Mouse (Mus musculus): ENCODE data around the gene Gm9844. TPM values are rescaled to one million over a fixed set of nuclear protein-coding genes. Genes with fewer than 3 reads are reported as not detected.
"Not testable (repeated sequence)": the region's sequence is repeated elsewhere in the genome, so short reads cannot be mapped to it uniquely, and the experiment has no call there.

The Gm9844 gene
- polyA plus RNA-seq, 1 experiment: 1.9 TPM

GRCm38 (mm10) chr7:24889431-24890220 is 27.6 kb downstream of the Gm9844 start:
- WGBS: 76% methylated on average over 6 of the region's 6 CpGs
- Histone ChIP-seq H3K4me1 (ENCODE audit: control insufficient read depth, insufficient read depth, insufficient read length) (peaks cover 25% of the 10 kb centered on the region; the same call in 1 of the 2 replicates), H3K27ac (ENCODE audit: insufficient read depth, low read length) (peak overlapping the region; percentile 42), H3K36me3 (ENCODE audit: control insufficient read depth, insufficient read depth, low read length) (peaks cover 29% of the 10 kb centered on the region), H3K27me3 (ENCODE audit: control insufficient read depth, insufficient read depth, low read length) (no peaks in the 10 kb centered on the region), H3K4me3 (ENCODE audit: extremely low read depth, insufficient read depth, insufficient read length) (no peak overlapping the region)
- TF ChIP-seq POLR2A (IDR thresholded peaks at IDR 0.05; ENCODE audit: low read depth, low read length): no peak
- TF ChIP-seq CTCF (IDR thresholded peaks at IDR 0.05; ENCODE audit: extremely low read depth, insufficient read depth, insufficient read length, insufficient replicate concordance): no peak
- DNase-seq (ENCODE audit: low read depth in 1 of 2, low spot score in 2 of 2): no peak

GRCm38 (mm10) chr7:24890281-24891216 is 28.5 kb downstream of the Gm9844 start:
- H3K4me1 ChIP-seq (ENCODE audit: control insufficient read depth, insufficient read depth, insufficient read length): peaks cover 22% of the 10 kb centered on the region; the same call in 1 of the 2 replicates
- H3K27me3 ChIP-seq (ENCODE audit: control insufficient read depth, insufficient read depth, low read length): no peaks in the 10 kb centered on the region
- DNase-seq (ENCODE audit: low read depth in 1 of 2, low spot score in 2 of 2): peak in 1 of 2 experiments; percentile 75
- no peak overlapping the region for H3K4me3 ChIP-seq (ENCODE audit: extremely low read depth, insufficient read depth, insufficient read length)
- peaks cover 29% of the 10 kb centered on the region for H3K36me3 ChIP-seq (ENCODE audit: control insufficient read depth, insufficient read depth, low read length)
- 25% methylated on average over 10 of the region's 10 CpGs for WGBS
- TF ChIP-seq POLR2A (IDR thresholded peaks at IDR 0.05; ENCODE audit: low read depth, low read length): no peak
- peak; percentile 94; the same call in 1 of the 2 replicates for TF ChIP-seq CTCF (IDR thresholded peaks at IDR 0.05; ENCODE audit: extremely low read depth, insufficient read depth, insufficient read length, insufficient replicate concordance)
- peak overlapping the region; percentile 93 for H3K27ac ChIP-seq (ENCODE audit: insufficient read depth, low read length)

GRCm38 (mm10) chr7:24891241-24892124 is 29.5 kb downstream of the Gm9844 start:
- Histone ChIP-seq H3K27me3 (ENCODE audit: control insufficient read depth, insufficient read depth, low read length) (no peaks in the 10 kb centered on the region), H3K4me3 (ENCODE audit: extremely low read depth, insufficient read depth, insufficient read length) (peak overlapping the region; percentile 32; the same call in 1 of the 2 replicates), H3K27ac (ENCODE audit: insufficient read depth, low read length) (peak overlapping the region; percentile 93), H3K36me3 (ENCODE audit: control insufficient read depth, insufficient read depth, low read length) (peaks cover 22% of the 10 kb centered on the region), H3K4me1 (ENCODE audit: control insufficient read depth, insufficient read depth, insufficient read length) (peaks cover 13% of the 10 kb centered on the region; the same call in 1 of the 2 replicates)
- 69% methylated on average over 3 of the region's 3 CpGs for WGBS
- no peak for TF ChIP-seq POLR2A (IDR thresholded peaks at IDR 0.05; ENCODE audit: low read depth, low read length)
- no peak for TF ChIP-seq CTCF (IDR thresholded peaks at IDR 0.05; ENCODE audit: extremely low read depth, insufficient read depth, insufficient read length, insufficient replicate concordance)
- DNase-seq (ENCODE audit: low read depth in 1 of 2, low spot score in 2 of 2): no peak

- H3K27ac ChIP-seq (ENCODE audit: insufficient read depth, low read length): peak overlapping the region; percentile 93
Observed at GRCm38 (mm10) chr7:24892125-24892583, 30.1 kb downstream of the Gm9844 start.

GRCm38 (mm10) chr7:24895749-24896148 is 33.7 kb downstream of the Gm9844 start:
- not testable (repeated sequence) for H3K27me3 ChIP-seq (ENCODE audit: control insufficient read depth, insufficient read depth, low read length)
- H3K27ac ChIP-seq (ENCODE audit: insufficient read depth, low read length): peak overlapping the region; percentile 91

More at GRCm38 (mm10) chr7:24892125-24892583, 30.1 kb downstream of the Gm9844 start:
- H3K27me3 ChIP-seq (ENCODE audit: control insufficient read depth, insufficient read depth, low read length): no peaks in the 10 kb centered on the region
- WGBS: 30% methylated on average over 2 of the region's 2 CpGs
- DNase-seq (ENCODE audit: low read depth in 1 of 2, low spot score in 2 of 2): no peak
- H3K4me3 ChIP-seq (ENCODE audit: extremely low read depth, insufficient read depth, insufficient read length): peak overlapping the region; percentile 32; the same call in 1 of the 2 replicates
- H3K4me1 ChIP-seq (ENCODE audit: control insufficient read depth, insufficient read depth, insufficient read length): peaks cover 15% of the 10 kb centered on the region; the same call in 1 of the 2 replicates
- TF ChIP-seq POLR2A (IDR thresholded peaks at IDR 0.05; ENCODE audit: low read depth, low read length) (no peak), CTCF (IDR thresholded peaks at IDR 0.05; ENCODE audit: extremely low read depth, insufficient read depth, insufficient read length, insufficient replicate concordance) (no peak)
- peaks cover 17% of the 10 kb centered on the region for H3K36me3 ChIP-seq (ENCODE audit: control insufficient read depth, insufficient read depth, low read length)

GRCm38 (mm10) chr7:24896269-24896668 is 34.3 kb downstream of the Gm9844 start:
- WGBS: 32% methylated on average over 8 of the region's 8 CpGs
- TF ChIP-seq POLR2A (IDR thresholded peaks at IDR 0.05; ENCODE audit: low read depth, low read length): no peak
- TF ChIP-seq CTCF (IDR thresholded peaks at IDR 0.05; ENCODE audit: extremely low read depth, insufficient read depth, insufficient read length, insufficient replicate concordance): no peak

More at GRCm38 (mm10) chr7:24895749-24896148, 33.7 kb downstream of the Gm9844 start:
- 64% methylated on average over 2 of the region's 2 CpGs for WGBS
- H3K36me3 ChIP-seq (ENCODE audit: control insufficient read depth, insufficient read depth, low read length): peaks cover 14% of the 10 kb centered on the region
- DNase-seq (ENCODE audit: low read depth in 1 of 2, low spot score in 2 of 2); H3K4me1 ChIP-seq (ENCODE audit: control insufficient read depth, insufficient read depth, insufficient read length); H3K4me3 ChIP-seq (ENCODE audit: extremely low read depth, insufficient read depth, insufficient read length): not testable (repeated sequence)

More at GRCm38 (mm10) chr7:24896269-24896668, 34.3 kb downstream of the Gm9844 start:
- Histone ChIP-seq H3K27me3 (ENCODE audit: control insufficient read depth, insufficient read depth, low read length) (no peaks in the 10 kb centered on the region), H3K36me3 (ENCODE audit: control insufficient read depth, insufficient read depth, low read length) (peaks cover 17% of the 10 kb centered on the region), H3K4me1 (ENCODE audit: control insufficient read depth, insufficient read depth, insufficient read length) (peaks cover 6% of the 10 kb centered on the region; the same call in 1 of the 2 replicates), H3K4me3 (ENCODE audit: extremely low read depth, insufficient read depth, insufficient read length) (peak overlapping the region; percentile 3; the same call in 1 of the 2 replicates), H3K27ac (ENCODE audit: insufficient read depth, low read length) (peak overlapping the region; percentile 91)
- DNase-seq (ENCODE audit: low read depth in 1 of 2, low spot score in 2 of 2): peak in 1 of 2 experiments; percentile 48

Measured in spleen, adult 2 months (tissue).